Mouse (Mus musculus): ENCODE measurements at regions not wholly inside any gene's neighbourhood (a gene's known extent, or its start where the extent isn't known, plus 50 kb on each side); places are given as distances from the start of the nearest gene placed in this dataset.

GRCm38 (mm10) chr6:54754810-54755209 is 61.9 kb upstream of the Znrf2 start:
- no peak for DNase-seq (ENCODE audit: low spot score)

DNA sequence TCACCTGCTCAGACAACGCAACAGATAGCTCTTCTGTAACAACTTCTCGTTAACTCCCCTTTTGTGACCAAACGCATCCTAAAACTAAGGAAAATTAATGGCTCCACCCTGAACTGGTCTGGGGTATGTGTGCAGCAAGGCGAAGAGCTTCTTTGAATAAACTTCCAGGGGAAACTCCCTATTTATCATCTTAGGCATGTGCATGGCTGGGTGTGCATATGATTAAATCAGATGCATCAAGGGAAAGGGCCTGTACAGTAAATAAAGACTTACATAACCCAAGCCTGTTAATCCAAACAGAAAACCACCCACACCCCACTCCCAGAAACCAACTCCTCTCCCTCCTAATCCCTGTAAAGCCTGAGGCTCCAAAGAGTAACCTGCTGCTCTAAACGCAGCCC is 59.2 kb upstream of the Znrf2 start:
- DNase-seq (ENCODE audit: low spot score): no peak

DNA sequence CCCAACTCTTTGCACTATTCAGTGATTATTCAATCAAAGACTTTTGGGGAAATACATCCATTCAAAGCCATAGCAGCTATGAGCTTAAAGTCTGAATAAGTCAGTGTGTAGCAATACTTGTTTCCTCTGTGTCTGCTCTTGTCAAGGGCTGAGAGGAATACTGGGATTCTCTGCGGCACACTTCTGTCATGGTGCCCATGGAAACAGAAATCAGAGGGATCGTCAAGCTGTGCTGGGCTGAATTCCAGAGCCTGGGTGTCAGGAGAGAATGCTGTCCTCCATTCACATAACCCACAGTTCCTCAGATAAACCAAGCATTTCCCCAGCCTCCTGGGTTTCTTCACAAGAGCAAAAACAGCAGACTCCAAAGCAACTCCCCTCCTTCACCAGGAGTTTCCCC is 58.6 kb upstream of the Znrf2 start:
- peak; percentile 36 for DNase-seq (ENCODE audit: low spot score)

- DNase-seq (ENCODE audit: low spot score): no peak
These were observed 57.5 kb upstream of the Znrf2 start for GRCm38 (mm10) chr6:54759263-54759662.

DNA sequence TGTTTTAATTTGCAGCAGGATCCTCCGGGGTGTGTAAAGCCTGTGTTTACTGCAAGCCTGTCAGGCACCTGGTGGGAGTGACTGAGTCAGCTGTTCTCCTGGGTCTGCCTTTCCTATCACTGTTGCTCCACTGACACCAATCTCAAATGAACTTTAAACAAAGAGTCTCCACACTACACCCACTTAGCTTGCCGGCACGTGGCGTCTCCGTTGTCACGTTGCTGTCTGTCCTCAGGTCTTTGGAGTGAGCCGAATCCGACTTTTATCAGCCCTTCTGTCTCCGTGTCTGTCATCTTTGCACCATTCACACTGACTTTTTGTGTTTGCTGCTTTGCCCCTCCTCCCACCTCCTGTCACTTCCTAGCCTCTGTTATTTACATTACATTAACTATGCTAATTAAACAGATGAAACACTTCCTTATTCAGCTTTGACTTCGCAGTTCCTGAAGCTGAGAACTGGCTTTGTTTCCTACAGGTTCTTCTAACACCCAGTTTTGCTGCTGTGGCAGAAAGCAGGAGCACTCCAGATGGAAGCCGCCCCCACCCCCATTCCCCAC is 56.7 kb upstream of the Znrf2 start:
- DNase-seq (ENCODE audit: low spot score): peak; percentile 16

GRCm38 (mm10) chr6:54760541-54760940 is 56.2 kb upstream of the Znrf2 start:
- no peak for DNase-seq (ENCODE audit: low spot score)

GRCm38 (mm10) chr6:54762021-54762420 is 54.7 kb upstream of the Znrf2 start:
- peak; percentile 20 for DNase-seq (ENCODE audit: low spot score)

DNA sequence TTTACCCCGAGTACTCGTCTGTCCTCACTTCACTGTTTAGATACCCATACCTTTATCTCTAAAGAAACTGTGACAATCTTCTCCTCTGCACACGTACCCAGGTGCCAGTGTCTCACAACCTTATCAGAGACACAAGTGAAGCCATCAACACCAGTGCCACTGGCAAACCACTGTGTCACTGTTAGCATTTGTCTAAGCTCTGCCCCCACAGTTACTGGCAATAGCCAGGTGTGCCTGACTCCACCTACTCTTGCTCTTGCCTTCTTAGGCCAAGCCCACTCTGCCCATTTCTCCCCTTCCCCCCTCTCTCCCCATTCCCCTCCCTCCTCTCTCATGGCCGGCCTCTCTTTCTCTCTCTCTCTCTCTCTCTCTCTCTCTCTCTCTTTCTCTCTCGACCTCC is 54.2 kb upstream of the Znrf2 start:
- DNase-seq (ENCODE audit: low spot score): no peak

GRCm38 (mm10) chr6:54763669-54764068 is 53.0 kb upstream of the Znrf2 start:
- DNase-seq (ENCODE audit: low spot score): no peak

- DNase-seq (ENCODE audit: low spot score): no peak
These were observed 51.0 kb upstream of the Znrf2 start for GRCm38 (mm10) chr6:54765715-54766114.

- DNase-seq (ENCODE audit: low spot score): no peak
These were observed 50.1 kb upstream of the Znrf2 start for GRCm38 (mm10) chr6:54766485-54767112.
